Mouse (Mus musculus) cerebellum, adult 2 months (tissue): ENCODE measurements around the gene Wnt5b.

Experiments
- CTCF ChIP-seq: fragments of 200-500 bp; IDR thresholded peaks from 2 replicates; pipeline ENCODE4 v1.5.1; 2011; ENCODE audit warnings: low read depth, mild to moderate bottlenecking, control low read depth, low read length, moderate library complexity, borderline replicate concordance; ENCODE audit not compliant: insufficient read depth
- POLR2A ChIP-seq: fragments of 200-500 bp; IDR thresholded peaks from 2 replicates; pipeline ENCODE4 v1.6.1; 2011; ENCODE audit warnings: low read length, control low read depth, borderline replicate concordance; ENCODE audit not compliant: insufficient read depth

- TF ChIP-seq POLR2A (no peak), CTCF (no peak)
Observed at GRCm38 (mm10) chr6:119590872-119591271, 46.7 kb upstream of the Wnt5b start.
